Mouse (Mus musculus) neural tube, embryonic 11.5 days (tissue): Measurements from ENCODE around the gene Arhgap22. TPM values are rescaled to one million over a fixed set of nuclear protein-coding genes. Genes with fewer than 3 reads are reported as not detected.

ENCODE experiments used
- ATAC-seq: fragments of 200-750 bp; cut with Nextera tagmentation; 2 replicates; pipeline ENCODE4 v1.8.0; 2017; ENCODE audit warnings: moderate number of reproducible peaks, mild to moderate bottlenecking, moderate TSS enrichment, moderate library complexity; ENCODE audit not compliant: insufficient read depth, low FRiP score, low TSS enrichment
- DNase-seq: peaks from one replicate; pipeline ENCODE4 v3.0.0-alpha.2; 2015; ENCODE audit warnings: low spot score
- H3K27ac ChIP-seq: fragments of 300-500 bp; sonication (generic); 2 replicates; pipeline ENCODE4 v1.5.1; 2014; ENCODE audit warnings: low read depth, mild to moderate bottlenecking, low read length
- H3K27me3 ChIP-seq: fragments of 300-500 bp; sonication (generic); 2 replicates; pipeline ENCODE4 v1.6.1; 2014; ENCODE audit warnings: mild to moderate bottlenecking, low read length, mixed read lengths; ENCODE audit not compliant: control insufficient read depth, insufficient read depth
- H3K36me3 ChIP-seq: fragments of 300-500 bp; sonication (generic); 2 replicates; pipeline ENCODE4 v1.6.1; 2014; ENCODE audit warnings: mild to moderate bottlenecking, low read length, moderate library complexity, mixed read lengths; ENCODE audit not compliant: control insufficient read depth, insufficient read depth
- H3K4me1 ChIP-seq: fragments of 300-500 bp; sonication (generic); 2 replicates; pipeline ENCODE4 v1.6.1; 2014; ENCODE audit warnings: low read length, mixed read lengths; ENCODE audit not compliant: control insufficient read depth, insufficient read depth
- H3K4me2 ChIP-seq: fragments of 300-500 bp; sonication (generic); 2 replicates; pipeline ENCODE4 v1.6.1; 2014; ENCODE audit warnings: low read depth, mild to moderate bottlenecking, moderate library complexity
- H3K4me3 ChIP-seq: fragments of 300-500 bp; sonication (generic); 2 replicates; pipeline ENCODE4 v1.5.1; 2014; ENCODE audit warnings: low read depth, low read length
- H3K9ac ChIP-seq: fragments of 300-500 bp; sonication (generic); 2 replicates; pipeline ENCODE4 v1.6.1; 2014; ENCODE audit warnings: mild to moderate bottlenecking, low read length
- H3K9me3 ChIP-seq: fragments of 300-500 bp; sonication (generic); 2 replicates; pipeline ENCODE4 v1.6.1; 2016; ENCODE audit warnings: low read length; ENCODE audit not compliant: control insufficient read depth
- WGBS: fragments of 180-500 bp; shearing (Covaris S2); extraction: QIAGEN DNeasy Blood & Tissue Kit; methylation state at CpG from one replicate; pipeline ENCODE4 v1.1.7; 2014; 5-methylcytosine and 5-hydroxymethylcytosine counted together
- polyA plus RNA-seq: library from polyadenylated mRNA; unstranded; fragments of >200 nt; fragmentation: Nextera tagmentation; extraction: Ambion mirVana; gene quantifications from 2 replicates; pipeline ENCODE4 v1.2.1, GENCODE M21; 2014

Gene Arhgap22
- polyA plus RNA-seq, 1 experiment from 2014 or later, result 4.6 TPM

GRCm38 (mm10) chr14:33230672-33231071 lies 16.8 kb downstream of the Arhgap22 start:
- ATAC-seq (no peak), DNase-seq (no peak)
- Histone ChIP-seq H3K4me1 (no peaks in the 10 kb centered on the region), H3K9me3 (no peaks in the 10 kb centered on the region), H3K4me2 (no peak overlapping the region), H3K9ac (no peak overlapping the region), H3K4me3 (no peak overlapping the region), H3K36me3 (no peaks in the 10 kb centered on the region), H3K27ac (no peak overlapping the region), H3K27me3 (no peaks in the 10 kb centered on the region)
- WGBS, result 81% methylated on average over 4 of the region's 4 CpGs

GRCm38 (mm10) chr14:33231311-33231710 lies 17.5 kb downstream of the Arhgap22 start:
- H3K4me2 ChIP-seq, result no peak overlapping the region
- 89% methylated on average over 3 of the region's 3 CpGs for WGBS
- no peaks in the 10 kb centered on the region for H3K9me3 ChIP-seq
- H3K27ac ChIP-seq, result no peak overlapping the region
- no peak for ATAC-seq
- no peaks in the 10 kb centered on the region for H3K36me3 ChIP-seq
- H3K4me1 ChIP-seq, result no peaks in the 10 kb centered on the region
- no peak overlapping the region for H3K9ac ChIP-seq
- no peak for DNase-seq
- no peaks in the 10 kb centered on the region for H3K27me3 ChIP-seq
- no peak overlapping the region for H3K4me3 ChIP-seq

- Histone ChIP-seq H3K4me3 (no peak overlapping the region), H3K27ac (no peak overlapping the region), H3K9me3 (no peaks in the 10 kb centered on the region), H3K4me2 (no peak overlapping the region), H3K9ac (no peak overlapping the region), H3K36me3 (no peaks in the 10 kb centered on the region), H3K27me3 (no peaks in the 10 kb centered on the region), H3K4me1 (no peaks in the 10 kb centered on the region)
- DNase-seq (no peak), ATAC-seq (no peak)
- 78% methylated on average over 5 of the region's 5 CpGs for WGBS
Observed at GRCm38 (mm10) chr14:33232048-33232447, 18.2 kb downstream of the Arhgap22 start.

DNA sequence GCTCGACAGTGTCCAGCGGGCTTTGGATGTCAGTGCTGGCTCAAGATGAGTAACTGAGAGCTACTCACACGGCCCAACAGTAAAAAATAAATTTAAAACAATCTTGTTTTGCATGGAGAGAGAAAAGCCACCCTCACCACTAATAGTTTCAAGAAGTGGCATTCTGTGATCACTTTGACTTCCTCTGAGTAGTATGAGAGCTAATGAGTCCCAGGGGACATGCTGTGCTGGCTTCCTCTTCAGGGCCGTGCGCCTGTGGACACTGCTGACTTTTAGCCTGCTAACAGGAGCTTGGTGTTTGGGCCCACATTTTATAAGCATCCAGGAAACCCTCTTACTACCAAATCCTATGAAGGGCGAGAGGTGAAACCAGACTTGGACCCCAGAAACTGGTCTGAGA lies 21.8 kb downstream of the Arhgap22 start:
- no peak overlapping the region for H3K9ac ChIP-seq
- H3K4me3 ChIP-seq, result no peak overlapping the region
- no peaks in the 10 kb centered on the region for H3K4me1 ChIP-seq
- no peak overlapping the region for H3K4me2 ChIP-seq
- H3K36me3 ChIP-seq, result no peaks in the 10 kb centered on the region
- ATAC-seq, result no peak
- H3K27me3 ChIP-seq, result no peaks in the 10 kb centered on the region
- no peak for DNase-seq
- H3K27ac ChIP-seq, result no peak overlapping the region
- WGBS, result 79% methylated on average over 6 of the region's 6 CpGs
- no peaks in the 10 kb centered on the region for H3K9me3 ChIP-seq

DNA sequence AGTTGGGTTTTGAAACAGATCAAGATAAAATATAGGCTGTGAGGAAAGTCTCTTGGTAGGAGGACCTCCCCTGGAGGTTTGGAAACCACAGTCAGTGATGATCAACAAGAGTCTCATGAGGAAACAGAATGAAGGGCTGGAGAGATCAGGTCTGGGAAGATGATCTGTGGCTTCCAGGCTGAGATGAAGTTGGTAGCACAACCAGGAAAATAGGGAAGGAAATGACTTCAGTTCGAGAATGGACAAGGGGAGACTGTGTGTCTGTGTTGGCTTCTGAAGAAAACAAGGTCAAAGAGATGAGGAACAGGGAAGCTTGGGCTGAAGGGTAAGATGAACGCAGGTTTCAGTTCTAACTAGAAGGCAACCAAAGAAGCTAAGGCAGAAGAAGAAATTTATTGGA lies 26.6 kb downstream of the Arhgap22 start:
- Histone ChIP-seq H3K27me3 (no peaks in the 10 kb centered on the region), H3K4me1 (no peaks in the 10 kb centered on the region), H3K4me2 (no peak overlapping the region), H3K9me3 (no peaks in the 10 kb centered on the region), H3K4me3 (no peak overlapping the region), H3K27ac (no peak overlapping the region), H3K9ac (no peak overlapping the region), H3K36me3 (no peaks in the 10 kb centered on the region)
- DNase-seq, result no peak
- ATAC-seq, result no peak
- WGBS, result 82% methylated on average over 2 of the region's 2 CpGs

DNA sequence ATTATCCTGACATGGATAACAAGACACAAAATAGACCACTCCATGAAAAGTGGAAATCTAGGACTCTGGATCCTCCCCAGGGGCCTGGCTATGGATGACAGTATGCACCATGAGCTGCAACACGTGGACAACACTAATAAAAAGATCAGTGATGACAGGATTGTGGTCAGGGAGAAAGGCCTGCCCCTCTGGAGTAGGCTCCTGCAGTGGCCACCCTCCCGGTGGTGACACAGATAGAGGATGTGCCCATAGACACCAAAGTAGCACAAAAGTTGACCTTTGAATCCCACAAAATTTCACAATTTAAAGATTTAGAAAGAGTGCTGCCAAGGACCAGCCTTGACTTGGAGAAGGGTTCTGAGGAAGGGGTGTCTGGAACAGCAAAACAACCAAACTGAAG lies 29.4 kb downstream of the Arhgap22 start:
- Histone ChIP-seq H3K4me3 (no peak overlapping the region), H3K27me3 (no peaks in the 10 kb centered on the region), H3K9ac (no peak overlapping the region), H3K4me2 (no peak overlapping the region), H3K4me1 (no peaks in the 10 kb centered on the region), H3K27ac (no peak overlapping the region), H3K9me3 (no peaks in the 10 kb centered on the region), H3K36me3 (no peaks in the 10 kb centered on the region; the same call in 1 of the 2 replicates)
- DNase-seq (no peak), ATAC-seq (no peak)
- 60% methylated on average over 2 of the region's 2 CpGs for WGBS

- no peaks in the 10 kb centered on the region; the same call in 1 of the 2 replicates for H3K36me3 ChIP-seq
- H3K9me3 ChIP-seq, result no peaks in the 10 kb centered on the region
- no peak overlapping the region for H3K4me2 ChIP-seq
- H3K4me3 ChIP-seq, result no peak overlapping the region
- H3K27me3 ChIP-seq, result no peaks in the 10 kb centered on the region
- H3K4me1 ChIP-seq, result no peaks in the 10 kb centered on the region
- ATAC-seq (no peak), DNase-seq (no peak)
- H3K27ac ChIP-seq, result no peak overlapping the region
- H3K9ac ChIP-seq, result no peak overlapping the region
- 77% methylated on average over 3 of the region's 3 CpGs for WGBS
Observed at GRCm38 (mm10) chr14:33244519-33244918, 30.7 kb downstream of the Arhgap22 start.

GRCm38 (mm10) chr14:33244946-33245345 lies 31.1 kb downstream of the Arhgap22 start:
- no peak overlapping the region for H3K4me3 ChIP-seq
- no peak overlapping the region for H3K4me2 ChIP-seq
- DNase-seq (no peak), ATAC-seq (no peak)
- no peaks in the 10 kb centered on the region for H3K27me3 ChIP-seq
- WGBS, result 80% methylated on average over 2 of the region's 2 CpGs
- H3K9me3 ChIP-seq, result no peaks in the 10 kb centered on the region
- H3K4me1 ChIP-seq, result no peaks in the 10 kb centered on the region
- no peak overlapping the region for H3K27ac ChIP-seq
- no peaks in the 10 kb centered on the region; the same call in 1 of the 2 replicates for H3K36me3 ChIP-seq
- no peak overlapping the region for H3K9ac ChIP-seq

GRCm38 (mm10) chr14:33246476-33246875 lies 32.6 kb downstream of the Arhgap22 start:
- Histone ChIP-seq H3K9me3 (no peaks in the 10 kb centered on the region), H3K36me3 (no peaks in the 10 kb centered on the region; the same call in 1 of the 2 replicates), H3K9ac (no peak overlapping the region), H3K27me3 (peaks cover 5% of the 10 kb centered on the region; the same call in 1 of the 2 replicates), H3K4me1 (peaks cover 10% of the 10 kb centered on the region), H3K27ac (no peak overlapping the region), H3K4me3 (no peak overlapping the region), H3K4me2 (no peak overlapping the region)
- no peak for DNase-seq
- WGBS, result 18% methylated on average over 8 of the region's 8 CpGs
- ATAC-seq, result no peak
